Mouse (Mus musculus) midbrain, embryonic 11.5 days (tissue): ENCODE data around the gene Snd1. TPM values are rescaled to one million over a fixed set of nuclear protein-coding genes. Genes with fewer than 3 reads are reported as not detected.

Experiments
- ATAC-seq: fragments of 200-750 bp; cut with Nextera tagmentation; 2 replicates; pipeline ENCODE4 v1.8.0; 2017; ENCODE audit warnings: moderate TSS enrichment, moderate library complexity; ENCODE audit not compliant: low FRiP score
- DNase-seq: peaks from one replicate; pipeline ENCODE4 v3.0.0; 2015; ENCODE audit warnings: low spot score; ENCODE audit errors: missing footprints
- H3K27ac ChIP-seq: fragments of 300-500 bp; sonication (generic); 2 replicates; pipeline ENCODE4 v1.5.1; 2014; ENCODE audit warnings: low read depth, low read length
- H3K27me3 ChIP-seq: fragments of 300-500 bp; sonication (generic); 2 replicates; pipeline ENCODE4 v1.6.1; 2014; ENCODE audit warnings: mild to moderate bottlenecking, low read length, moderate library complexity, mixed read lengths; ENCODE audit not compliant: control insufficient read depth, insufficient read depth
- H3K36me3 ChIP-seq: fragments of 300-500 bp; sonication (generic); 2 replicates; pipeline ENCODE4 v1.6.1; 2014; ENCODE audit warnings: mild to moderate bottlenecking, low read length, moderate library complexity, mixed read lengths; ENCODE audit not compliant: control insufficient read depth, insufficient read depth
- H3K4me1 ChIP-seq: fragments of 300-500 bp; sonication (generic); 2 replicates; pipeline ENCODE4 v1.6.1; 2014; ENCODE audit warnings: low read length; ENCODE audit not compliant: control insufficient read depth, insufficient read depth
- H3K4me2 ChIP-seq: fragments of 300-500 bp; sonication (generic); 2 replicates; pipeline ENCODE4 v1.6.1; 2014; ENCODE audit warnings: mild to moderate bottlenecking, moderate library complexity
- H3K4me3 ChIP-seq: fragments of 300-500 bp; sonication (generic); 2 replicates; pipeline ENCODE4 v1.5.1; 2014; ENCODE audit warnings: low read depth, low read length
- H3K9ac ChIP-seq: fragments of 300-500 bp; sonication (generic); 2 replicates; pipeline ENCODE4 v1.6.1; 2014; ENCODE audit warnings: low read length
- H3K9me3 ChIP-seq: fragments of 300-500 bp; sonication (generic); 2 replicates; pipeline ENCODE4 v1.6.1; 2016; ENCODE audit warnings: low read length; ENCODE audit not compliant: control insufficient read depth
- WGBS: fragments of 180-500 bp; shearing (Covaris S2); extraction: QIAGEN DNeasy Blood & Tissue Kit; methylation state at CpG from one replicate; pipeline ENCODE4 v1.1.7; 2014; 5-methylcytosine and 5-hydroxymethylcytosine counted together
- polyA plus RNA-seq: library from polyadenylated mRNA; unstranded; fragments of >200 nt; fragmentation: Nextera tagmentation; extraction: Ambion mirVana; gene quantifications from 2 replicates; pipeline ENCODE4 v1.2.1, GENCODE M21; 2014

Snd1 gene
- polyA plus RNA-seq: 80.0 and 88.9 TPM in 2 replicates

DNA sequence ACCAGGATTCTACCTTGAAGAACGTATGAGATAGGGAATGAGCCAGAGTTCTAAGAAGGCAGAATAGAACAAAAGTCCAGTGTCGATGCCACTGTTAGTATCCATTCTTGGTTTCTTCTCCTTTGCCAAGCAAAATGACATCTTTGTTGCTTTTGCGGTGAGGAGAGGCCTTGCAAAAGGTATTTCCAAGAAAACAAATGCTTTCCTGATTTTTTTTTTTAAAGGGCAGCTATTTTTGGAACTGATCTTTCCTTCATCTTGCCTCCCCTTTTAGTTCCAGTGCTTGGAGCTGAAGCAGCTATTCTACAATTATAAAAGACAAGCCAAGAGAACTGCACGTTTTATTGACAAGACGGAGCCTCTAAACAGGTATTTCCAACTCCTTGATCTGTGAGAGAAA lies at the start of gene Snd1:
Gene Snd1, plus strand, starts transcription at position 301 of the 400 bp plus-strand sequence.
- Histone ChIP-seq H3K27ac (no peak within 1 kb of the TSS), H3K4me2 (no peak within 1 kb of the TSS), H3K9ac (no peak within 1 kb of the TSS), H3K27me3 (no peaks in the 10 kb centered on the region), H3K4me1 (peaks cover 6% of the 10 kb centered on the region; the same call in 1 of the 2 replicates), H3K9me3 (no peaks in the 10 kb centered on the region), H3K4me3 (no peak within 1 kb of the TSS), H3K36me3 (no peaks in the 10 kb centered on the region)
- 94% methylated on average over 5 of the region's 5 CpGs for WGBS
- ATAC-seq (no peak), DNase-seq (no peak)

DNA sequence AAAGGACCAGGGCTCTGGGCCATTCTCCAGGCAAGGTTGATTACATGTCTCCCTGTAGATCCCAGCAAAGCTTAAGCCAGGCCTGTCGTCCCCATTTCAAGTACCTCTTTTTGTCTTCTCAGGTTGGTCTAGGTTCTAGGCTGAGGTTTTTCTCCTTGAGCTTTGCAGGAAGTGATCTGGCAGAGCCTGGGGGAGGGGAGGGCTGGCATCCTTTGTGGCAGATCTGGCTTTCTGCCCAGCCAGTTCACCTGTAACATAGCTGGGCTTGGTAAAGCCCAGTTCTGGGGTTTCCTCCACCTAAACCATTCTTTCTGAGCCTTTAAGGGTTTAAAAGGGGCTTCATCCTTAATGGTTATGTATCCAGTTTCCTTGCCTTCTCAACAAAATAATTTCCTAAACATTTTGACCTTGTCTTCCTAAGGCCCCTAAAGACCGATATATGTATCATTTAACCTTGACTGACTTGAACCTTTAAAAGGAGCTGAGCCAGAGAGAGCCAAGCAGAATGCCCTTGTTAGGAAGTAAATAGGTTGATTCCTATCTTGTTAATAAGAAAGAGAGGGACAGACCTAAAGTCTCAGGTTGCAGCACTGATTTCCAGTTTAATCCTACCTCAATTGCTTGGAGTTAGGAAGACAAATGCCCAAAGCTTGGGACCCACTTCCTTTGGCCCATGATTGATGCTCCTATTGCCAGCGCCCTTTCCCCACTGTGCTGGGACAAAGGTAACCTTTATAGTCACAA lies 47.7 kb upstream of the Snd1 start, which contains the start of gene Fscn3:
Gene Fscn3, plus strand, starts transcription at position 694 of the 744 bp plus-strand sequence.
- H3K4me1 ChIP-seq: peaks cover 11% of the 10 kb centered on the region
- H3K9ac ChIP-seq: no peak within 1 kb of the TSS
- WGBS: 83% methylated on average over 3 of the region's 3 CpGs
- no peaks in the 10 kb centered on the region for H3K9me3 ChIP-seq
- peaks cover 3% of the 10 kb centered on the region; the same call in 1 of the 2 replicates for H3K36me3 ChIP-seq
- H3K4me2 ChIP-seq: no peak within 1 kb of the TSS
- DNase-seq (no peak), ATAC-seq (no peak)
- no peaks in the 10 kb centered on the region for H3K27me3 ChIP-seq
- no peak within 1 kb of the TSS for H3K27ac ChIP-seq
- H3K4me3 ChIP-seq: no peak within 1 kb of the TSS

DNA sequence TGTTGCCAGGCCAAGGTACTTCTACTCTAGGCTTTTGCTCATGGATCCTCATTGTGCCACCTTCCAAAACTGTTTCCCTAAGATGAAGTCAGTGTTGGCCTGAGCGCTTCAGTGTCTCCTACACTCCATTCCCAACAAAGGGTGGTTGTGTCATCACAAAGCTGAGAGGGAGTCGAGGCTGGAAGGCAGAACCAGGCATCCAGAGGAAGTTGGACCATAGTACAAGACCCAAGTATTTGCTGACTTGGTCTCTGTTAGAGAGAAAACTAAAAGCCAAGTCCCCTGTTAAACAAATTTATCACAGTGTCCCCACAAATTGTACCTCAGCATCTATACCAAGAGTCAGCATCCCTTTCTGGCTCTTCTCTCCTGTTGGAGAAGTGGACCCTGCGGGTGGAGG lies 46.6 kb upstream of the Snd1 start, which contains the start of gene Gcc1:
Gene Gcc1, minus strand, starts transcription at position 101 of the 400 bp plus-strand sequence.
- ATAC-seq (no peak), DNase-seq (no peak)

DNA sequence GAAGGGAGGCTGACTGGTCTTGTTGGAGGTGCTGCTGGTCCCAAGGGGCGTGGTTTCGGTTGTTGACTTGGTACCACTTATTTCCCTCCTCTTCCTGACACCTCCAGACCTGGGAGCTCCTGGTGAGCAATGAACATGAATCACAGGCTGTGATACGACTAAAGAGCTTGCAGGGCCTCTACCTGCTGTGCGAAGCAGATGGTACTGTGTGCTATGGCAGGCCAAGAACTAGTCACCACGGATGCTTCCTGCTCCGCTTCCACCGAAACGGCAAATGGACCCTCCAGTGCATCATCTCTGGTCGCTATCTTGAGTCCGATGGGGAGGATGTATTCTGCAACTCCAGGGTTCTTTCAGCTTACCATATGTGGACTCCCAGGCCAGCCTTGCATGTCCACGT lies 45.1 kb upstream of the Snd1 start:
- no peak overlapping the region for H3K4me3 ChIP-seq
- DNase-seq (no peak), ATAC-seq (no peak)
- peaks cover 3% of the 10 kb centered on the region; the same call in 1 of the 2 replicates for H3K36me3 ChIP-seq
- 87% methylated on average over 11 of the region's 11 CpGs for WGBS
- peaks cover 3% of the 10 kb centered on the region for H3K4me1 ChIP-seq
- no peaks in the 10 kb centered on the region for H3K9me3 ChIP-seq
- H3K27ac ChIP-seq: no peak overlapping the region
- H3K9ac ChIP-seq: no peak overlapping the region
- H3K27me3 ChIP-seq: no peaks in the 10 kb centered on the region
- no peak overlapping the region for H3K4me2 ChIP-seq

More for the DNA sequence above, 46.6 kb upstream of the Snd1 start, which contains the start of gene Gcc1:
- Histone ChIP-seq H3K36me3 (peaks cover 3% of the 10 kb centered on the region; the same call in 1 of the 2 replicates), H3K9me3 (no peaks in the 10 kb centered on the region), H3K27me3 (no peaks in the 10 kb centered on the region), H3K4me3 (no peak within 1 kb of the TSS), H3K4me1 (peaks cover 11% of the 10 kb centered on the region), H3K9ac (no peak within 1 kb of the TSS), H3K27ac (no peak within 1 kb of the TSS), H3K4me2 (no peak within 1 kb of the TSS)
- 88% methylated on average over 3 of the region's 3 CpGs for WGBS

DNA sequence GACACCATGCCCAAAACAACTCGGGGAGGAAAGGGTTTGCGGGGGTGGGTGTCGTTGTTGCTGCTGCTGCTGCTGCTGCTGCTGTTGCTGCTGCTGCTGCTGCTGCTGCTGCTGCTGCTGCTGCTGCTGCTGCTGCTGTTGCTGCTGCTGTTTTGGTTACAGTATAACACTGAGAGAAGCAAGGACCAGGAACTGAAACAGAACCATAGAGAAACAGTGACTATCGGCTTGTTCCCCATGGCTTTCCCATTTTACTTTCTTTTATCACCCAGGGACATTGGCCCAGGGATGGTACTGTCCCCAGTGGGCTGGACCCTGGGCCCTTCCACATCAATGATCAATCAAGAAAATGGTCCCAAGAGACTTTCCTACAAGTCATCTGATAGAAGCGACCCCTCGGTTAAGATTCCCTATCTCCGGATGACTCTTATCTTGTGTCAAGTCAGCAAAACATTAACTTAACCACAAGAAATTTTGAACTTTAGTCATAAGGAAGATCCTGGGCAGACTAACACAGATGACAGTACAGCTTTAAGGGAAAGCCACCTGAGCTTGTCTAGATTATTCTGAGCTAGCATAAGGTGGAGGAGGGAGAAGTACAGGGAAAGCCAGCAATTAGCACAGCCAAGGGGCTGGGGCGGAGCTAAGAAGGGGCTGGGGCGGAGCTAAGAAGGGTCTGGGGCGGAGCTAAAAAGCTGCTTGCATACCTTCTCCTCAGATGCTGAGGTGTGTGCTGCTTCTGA lies 44.0 kb upstream of the Snd1 start:
- 81% methylated on average over 10 of the region's 10 CpGs for WGBS
- Histone ChIP-seq H3K4me1 (no peaks in the 10 kb centered on the region), H3K9me3 (no peaks in the 10 kb centered on the region)

DNA sequence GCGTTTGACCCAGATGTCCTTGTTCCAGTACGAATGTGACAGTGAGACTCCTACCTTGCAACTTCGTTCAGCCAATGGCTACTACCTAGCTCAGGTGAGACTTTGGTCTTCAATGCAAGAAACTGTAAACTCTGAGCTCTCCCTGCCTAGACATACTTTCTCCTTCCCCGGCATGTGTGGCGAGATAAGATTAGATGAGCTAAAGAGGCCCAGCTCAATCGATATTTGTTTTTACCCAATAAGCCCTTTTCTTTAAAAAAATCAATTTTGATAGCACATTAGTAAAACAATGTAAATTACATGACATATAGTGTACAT lies 43.4 kb upstream of the Snd1 start:
- Histone ChIP-seq H3K36me3 (0 out of 2 replicates have a peak, but pooled peaks cover 3% of the 10 kb centered on the region), H3K4me1 (no peaks in the 10 kb centered on the region), H3K4me2 (no peak overlapping the region), H3K4me3 (no peak overlapping the region), H3K27me3 (no peaks in the 10 kb centered on the region), H3K9me3 (no peaks in the 10 kb centered on the region), H3K27ac (no peak overlapping the region), H3K9ac (no peak overlapping the region)
- 73% methylated on average over 6 of the region's 6 CpGs for WGBS
- ATAC-seq (no peak), DNase-seq (no peak)

More for the DNA sequence above, 44.0 kb upstream of the Snd1 start:
- peaks cover 3% of the 10 kb centered on the region; the same call in 1 of the 2 replicates for H3K36me3 ChIP-seq
- no peak overlapping the region for H3K4me2 ChIP-seq
- DNase-seq: no peak
- no peak overlapping the region for H3K27ac ChIP-seq
- no peaks in the 10 kb centered on the region for H3K27me3 ChIP-seq
- no peak for ATAC-seq
- no peak overlapping the region for H3K4me3 ChIP-seq
- H3K9ac ChIP-seq: no peak overlapping the region

DNA sequence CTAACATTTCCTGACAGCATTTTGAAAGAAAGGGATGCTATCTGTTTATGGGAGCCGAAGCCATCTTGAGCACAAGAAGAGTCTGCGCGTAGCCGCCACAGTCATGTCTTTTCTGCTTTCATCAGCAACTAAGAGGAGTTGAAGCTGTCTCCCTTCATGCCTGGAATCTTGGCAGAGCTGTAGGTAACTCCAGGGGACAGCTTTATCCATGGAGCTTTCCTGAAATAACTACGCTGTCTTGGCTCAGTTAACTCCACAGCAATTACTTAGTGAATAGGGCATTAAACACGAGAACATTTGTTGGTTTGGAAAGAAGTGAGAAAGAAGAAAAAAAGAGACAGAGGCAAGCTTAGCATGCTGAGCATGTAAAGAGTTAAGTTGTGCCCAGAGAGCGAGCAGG lies 27.0 kb upstream of the Snd1 start:
- ATAC-seq (no peak), DNase-seq (no peak)
- Histone ChIP-seq H3K4me3 (no peak overlapping the region), H3K4me1 (no peaks in the 10 kb centered on the region), H3K9me3 (no peaks in the 10 kb centered on the region), H3K27ac (no peak overlapping the region), H3K4me2 (no peak overlapping the region), H3K27me3 (peaks cover 19% of the 10 kb centered on the region), H3K36me3 (no peaks in the 10 kb centered on the region), H3K9ac (no peak overlapping the region)
- WGBS: 87% methylated on average over 7 of the region's 7 CpGs

DNA sequence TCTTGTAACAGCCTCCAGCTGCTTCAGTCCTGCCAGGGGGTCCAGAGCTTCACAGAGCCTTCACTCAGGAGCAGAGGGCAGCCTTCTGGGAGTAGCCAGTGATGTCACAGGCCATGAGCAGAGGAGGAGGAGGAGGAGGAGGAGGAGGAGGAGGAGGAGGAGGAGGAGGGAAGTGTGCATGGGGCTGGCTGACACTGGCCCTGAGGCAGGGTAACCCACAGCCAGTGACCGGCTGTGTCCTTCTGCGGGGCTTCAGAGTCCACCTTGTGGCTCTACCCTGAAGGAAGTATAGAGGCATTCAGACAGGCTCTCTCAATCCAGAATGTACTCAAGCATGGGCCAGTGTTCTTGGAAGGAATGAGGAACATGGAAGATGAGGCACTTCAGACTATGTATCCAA lies 25.7 kb upstream of the Snd1 start, which contains the start of gene Pax4:
Gene Pax4, minus strand, starts transcription at position 101 of the 400 bp plus-strand sequence.
- H3K27ac ChIP-seq: no peak within 1 kb of the TSS
- no peak for DNase-seq
- 90% methylated on average over 2 of the region's 2 CpGs for WGBS
- H3K36me3 ChIP-seq: no peaks in the 10 kb centered on the region
- no peak for ATAC-seq
- no peaks in the 10 kb centered on the region for H3K4me1 ChIP-seq
- peaks cover 19% of the 10 kb centered on the region for H3K27me3 ChIP-seq
- no peak within 1 kb of the TSS for H3K9ac ChIP-seq
- no peak within 1 kb of the TSS for H3K4me3 ChIP-seq
- H3K4me2 ChIP-seq: no peak within 1 kb of the TSS
- no peaks in the 10 kb centered on the region for H3K9me3 ChIP-seq

DNA sequence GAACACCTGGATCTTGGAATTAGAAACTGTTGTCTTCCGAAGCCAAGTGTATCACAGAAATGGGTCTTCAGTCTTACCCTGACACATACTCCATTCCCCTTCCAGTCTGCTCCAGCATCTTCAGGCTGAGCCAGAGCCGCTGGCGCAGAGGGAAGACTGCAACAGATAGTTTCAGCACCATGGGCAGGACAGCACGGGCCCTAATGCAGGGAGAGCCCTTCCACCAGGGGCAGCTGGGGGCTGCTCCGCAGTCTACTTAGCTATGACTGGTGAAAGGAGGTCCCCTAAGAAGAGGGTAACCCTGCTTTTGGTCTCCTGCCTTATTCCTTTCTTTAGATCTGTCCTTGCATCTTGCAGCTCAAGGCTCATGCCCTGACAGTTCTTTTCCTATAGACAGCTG lies 24.5 kb upstream of the Snd1 start:
- Histone ChIP-seq H3K27me3 (peaks cover 19% of the 10 kb centered on the region), H3K36me3 (no peaks in the 10 kb centered on the region), H3K9me3 (no peaks in the 10 kb centered on the region), H3K4me1 (no peaks in the 10 kb centered on the region), H3K4me3 (no peak overlapping the region), H3K4me2 (no peak overlapping the region), H3K9ac (no peak overlapping the region), H3K27ac (no peak overlapping the region)
- ATAC-seq (no peak), DNase-seq (no peak)
- 15% methylated on average over 5 of the region's 5 CpGs for WGBS
